Mouse (Mus musculus) frontal cortex, postnatal 25 days (tissue): Measurements from ENCODE around the gene Rin2.

Source experiments
- DNase-seq, 2 experiments: peaks; one replicate each; pipeline ENCODE4 v3.0.0; 2022; ENCODE audit warnings: low spot score in 2 of 2

Gene Rin2

GRCm38 (mm10) chr2:145862206-145862817, 187.3 kb downstream of the Rin2 start:
- no peak for DNase-seq

GRCm38 (mm10) chr2:145865344-145865743, 190.3 kb downstream of the Rin2 start:
- DNase-seq = no peak

DNA sequence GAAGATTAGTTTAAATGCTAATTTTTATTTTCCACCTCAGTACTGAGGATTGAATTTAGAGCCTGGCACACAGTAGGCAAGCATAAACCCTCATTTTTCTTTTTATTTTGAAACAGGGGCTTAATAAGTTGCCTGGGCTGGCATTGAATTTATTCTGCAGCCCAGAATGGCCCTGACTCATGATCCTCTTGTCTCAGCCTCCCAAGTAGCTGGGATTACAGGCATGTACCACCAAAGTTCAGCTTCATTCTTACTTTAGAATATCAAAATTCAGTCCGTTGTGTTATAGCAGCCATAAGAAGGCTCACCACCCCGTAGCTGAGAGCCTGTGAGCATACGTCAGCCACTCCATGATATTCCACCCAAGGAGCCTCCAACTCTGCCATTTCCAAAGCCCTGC, 191.2 kb downstream of the Rin2 start:
- no peak for DNase-seq

DNA sequence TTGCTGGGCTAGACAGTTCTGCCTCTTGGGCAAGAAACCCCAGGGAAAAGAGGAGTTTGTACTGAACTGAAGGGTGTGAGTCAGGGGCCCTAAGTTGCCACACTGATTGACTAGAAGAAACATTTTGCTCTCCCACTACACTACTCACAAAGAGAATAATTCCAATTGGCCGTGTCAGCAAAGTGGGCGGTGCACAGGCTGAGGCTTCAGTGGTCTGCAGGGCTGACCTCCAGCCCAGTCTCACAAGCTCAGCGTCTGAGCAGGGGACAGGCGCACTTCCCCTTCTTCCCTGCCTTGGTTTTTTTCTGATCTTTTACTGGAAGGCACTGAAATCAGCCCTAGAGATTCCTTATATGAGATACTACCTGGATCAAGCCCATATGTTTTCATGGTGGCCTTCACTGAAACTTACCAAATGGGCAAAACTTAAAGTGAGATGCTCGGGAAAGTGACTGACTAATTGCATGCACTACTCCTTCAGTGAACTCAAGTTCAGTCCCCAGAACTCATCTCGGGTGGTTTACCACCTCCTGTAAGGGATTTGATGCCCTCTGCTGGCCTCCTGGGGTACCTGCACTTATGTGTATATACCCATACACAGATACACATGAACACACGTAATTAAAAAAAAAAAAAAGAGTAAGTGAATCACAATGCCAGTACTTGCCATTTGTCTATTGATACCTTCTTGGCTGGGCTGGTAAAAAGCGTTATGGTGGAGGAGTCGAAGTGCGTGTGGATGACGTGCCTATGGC, 191.9 kb downstream of the Rin2 start:
- DNase-seq = no peak

GRCm38 (mm10) chr2:145871308-145871707, 196.3 kb downstream of the Rin2 start:
- DNase-seq = no peak

DNA sequence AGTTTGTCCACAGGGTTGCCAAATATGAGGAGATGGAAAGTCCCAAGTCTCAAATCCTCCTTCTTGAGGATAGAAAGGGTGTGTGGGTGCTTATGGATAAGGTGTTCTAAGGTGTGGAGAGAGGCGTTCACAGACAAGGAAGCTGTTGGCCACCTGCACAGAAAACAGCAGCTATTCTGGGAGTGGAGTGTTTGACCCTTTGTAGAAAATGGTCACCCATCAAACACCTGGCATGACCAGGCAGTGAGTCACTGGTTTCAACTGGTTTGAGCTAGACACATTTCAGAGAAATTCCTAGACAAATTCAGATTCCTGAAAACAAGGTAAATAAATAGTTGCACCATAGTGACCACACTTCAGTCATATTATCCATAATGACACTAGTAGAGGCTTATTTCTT, 197.1 kb downstream of the Rin2 start:
- no peak for DNase-seq

- DNase-seq = no peak
Measured at GRCm38 (mm10) chr2:145873953-145874352, 198.9 kb downstream of the Rin2 start.

DNA sequence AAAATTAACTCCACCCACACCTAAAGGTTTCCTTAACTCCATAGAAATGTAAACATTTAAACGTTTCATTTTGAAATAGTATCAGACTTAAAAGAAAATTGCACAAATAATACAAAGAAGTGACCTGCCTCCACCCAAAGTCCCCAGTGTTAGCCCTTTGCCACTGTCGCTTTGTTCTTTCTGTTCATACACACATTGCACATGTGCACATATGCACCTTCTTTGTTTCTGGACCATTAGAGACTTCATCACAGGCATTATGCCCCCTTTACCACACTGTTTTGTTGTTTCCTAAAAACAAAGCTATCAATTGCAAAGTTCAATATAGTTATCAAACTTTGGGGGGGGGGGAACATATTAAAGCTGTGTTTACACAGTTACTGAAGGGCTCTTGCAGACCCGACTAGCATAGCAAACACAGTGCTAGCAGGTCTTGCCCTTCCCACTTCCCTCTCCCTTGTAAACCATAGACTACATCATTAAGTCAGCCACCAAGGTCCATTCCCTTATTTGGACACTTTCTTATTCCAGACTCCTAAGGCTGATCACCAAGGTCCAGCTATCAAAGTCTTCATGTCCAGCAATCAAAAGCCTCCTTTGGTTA, 200.0 kb downstream of the Rin2 start:
- DNase-seq = no peak

GRCm38 (mm10) chr2:145877191-145877590, 202.2 kb downstream of the Rin2 start:
- no peak for DNase-seq

DNA sequence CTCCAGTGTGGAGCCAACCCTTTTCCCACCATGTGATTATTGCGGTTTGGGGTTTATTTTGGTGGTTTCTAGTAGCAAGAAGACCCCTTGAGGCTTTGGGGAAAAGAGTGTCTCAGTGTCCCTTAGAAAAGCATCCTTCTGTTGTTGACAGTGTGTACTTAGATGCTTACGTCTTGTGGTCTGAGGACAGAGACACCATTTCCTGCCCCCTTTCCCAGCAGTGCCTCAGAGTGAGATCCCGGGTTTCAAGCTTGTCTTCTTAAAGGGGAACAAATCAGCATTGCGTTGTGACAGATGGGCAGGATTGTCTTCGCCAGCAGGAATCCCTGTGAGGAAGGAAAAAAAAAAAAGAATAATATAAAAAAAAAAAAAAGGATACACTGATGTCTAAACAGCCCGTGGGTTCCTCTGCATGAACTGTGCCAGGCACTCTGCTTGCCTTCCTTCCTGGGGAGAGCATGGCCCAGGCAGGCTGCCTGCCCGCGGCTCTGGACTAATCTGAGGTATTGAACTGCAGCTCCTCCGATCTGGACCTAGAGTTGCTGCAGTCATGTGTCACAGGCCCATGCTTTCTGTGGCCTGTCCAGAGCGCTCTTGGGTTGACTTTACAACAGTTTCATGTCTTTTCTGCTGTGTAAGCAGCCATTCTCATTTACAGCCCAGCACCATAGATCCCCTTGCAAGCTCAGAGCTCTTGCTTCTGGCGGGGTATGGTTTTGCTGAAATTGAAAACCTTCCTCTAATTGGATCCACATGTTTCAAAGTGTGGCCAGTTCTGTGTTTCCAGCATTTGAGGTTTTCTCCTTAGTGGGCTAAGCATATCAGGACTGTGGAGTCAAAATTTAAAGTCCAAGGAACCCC, 206.1 kb downstream of the Rin2 start:
- no peak for DNase-seq

DNA sequence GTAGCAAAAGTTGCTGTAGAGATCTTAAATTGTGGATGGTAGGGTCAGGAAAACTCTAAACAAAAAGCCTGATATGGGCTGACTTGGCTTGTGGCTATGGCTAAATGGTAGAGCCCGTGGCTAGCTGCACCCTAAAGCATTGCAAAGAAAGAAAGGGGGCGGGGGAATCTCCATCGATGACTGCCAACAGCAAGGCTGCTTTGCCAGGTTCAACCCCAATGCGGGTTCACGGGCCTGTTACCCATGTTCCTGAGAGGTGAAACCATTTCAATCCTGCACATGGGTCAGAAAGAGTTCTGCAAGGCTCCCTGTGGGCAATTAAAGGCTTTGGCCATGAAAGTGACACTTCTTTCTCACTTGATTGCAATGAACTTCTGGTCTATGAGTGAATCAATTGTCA, 206.9 kb downstream of the Rin2 start:
- no peak for DNase-seq

- no peak for DNase-seq
Measured at GRCm38 (mm10) chr2:145882398-145882797, 207.4 kb downstream of the Rin2 start.

- DNase-seq = no peak
Measured at GRCm38 (mm10) chr2:145884036-145884912, 209.3 kb downstream of the Rin2 start.

GRCm38 (mm10) chr2:145884913-145885785, 210.1 kb downstream of the Rin2 start:
- DNase-seq = peak in 1 of 2 experiments; percentile 38

- DNase-seq = peak; percentile 14 to 34
Measured at GRCm38 (mm10) chr2:145887937-145888765, 213.1 kb downstream of the Rin2 start.

DNA sequence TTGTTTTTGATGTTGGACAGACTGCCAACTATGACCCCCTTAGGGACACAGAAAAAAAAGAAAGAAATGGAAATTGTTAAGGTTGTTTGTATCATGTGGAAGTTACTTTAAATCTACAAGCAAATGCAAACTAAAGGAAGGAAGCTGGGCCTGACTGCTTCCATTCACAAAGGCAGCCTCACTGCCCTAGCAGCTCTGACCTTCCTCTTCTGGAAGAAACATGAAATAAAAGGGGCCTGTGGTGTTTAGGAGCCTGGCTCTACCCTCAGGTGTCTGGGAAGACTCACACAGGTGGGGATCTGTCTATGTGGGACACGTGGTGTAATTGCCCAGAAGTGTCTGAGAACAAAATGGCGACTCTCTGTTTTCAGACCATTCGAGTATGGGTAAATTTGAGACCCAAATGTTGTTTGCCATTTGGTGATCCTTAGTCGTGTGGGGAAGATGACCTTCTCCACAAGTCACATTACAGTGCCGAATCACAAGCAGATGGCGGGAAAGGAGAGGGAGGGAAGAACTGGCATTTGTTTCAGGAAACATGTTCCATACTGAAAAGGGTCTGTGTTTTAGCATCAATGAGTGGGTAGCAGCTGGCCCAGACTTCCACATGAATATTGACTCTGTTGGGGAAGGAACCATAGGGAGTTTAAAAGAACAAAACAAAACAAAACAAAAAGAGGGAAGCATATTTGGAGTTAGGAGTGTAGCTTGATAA, 213.9 kb downstream of the Rin2 start:
- no peak for DNase-seq

GRCm38 (mm10) chr2:145890571-145890970, 215.6 kb downstream of the Rin2 start:
- no peak for DNase-seq

- DNase-seq = no peak
Measured at GRCm38 (mm10) chr2:145893756-145894155, 218.7 kb downstream of the Rin2 start.

DNA sequence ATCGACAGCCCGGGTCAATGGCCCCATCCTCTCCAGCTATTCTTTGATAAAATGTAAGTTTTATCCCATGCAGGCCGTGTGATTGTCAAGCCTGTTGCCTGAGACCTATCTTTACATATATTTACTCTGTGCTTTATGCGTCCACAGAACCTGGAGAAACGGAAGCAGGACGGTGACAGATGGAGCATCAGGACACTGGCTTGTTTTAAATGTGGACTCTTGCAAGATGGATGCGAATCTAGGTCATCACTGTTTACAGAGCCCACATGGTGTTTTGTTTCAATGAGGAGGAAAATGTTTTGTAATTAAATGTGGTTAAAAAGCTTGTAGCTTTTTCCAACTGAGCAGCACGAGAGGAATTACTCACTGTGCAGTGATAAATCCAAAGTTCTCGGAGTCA, 223.1 kb downstream of the Rin2 start:
- DNase-seq = no peak
